Mouse (Mus musculus) small intestine, adult 2 months (tissue): ENCODE measurements around the gene Vps45. TPM values are rescaled to one million over a fixed set of nuclear protein-coding genes. Genes with fewer than 3 reads are reported as not detected.
"Not testable (repeated sequence)": the region's sequence is repeated elsewhere in the genome, so short reads cannot be mapped to it uniquely, and the experiment has no call there.

Experiments used
- H3K27ac ChIP-seq: fragments of 200-500 bp; 2 replicates; pipeline ENCODE4 v1.5.1; 2012; ENCODE audit warnings: low read depth, low read length, control low read depth, inconsistent platforms; ENCODE audit not compliant: insufficient read depth
- H3K27me3 ChIP-seq: fragments of 200-500 bp; 2 replicates; pipeline ENCODE4 v1.6.1; 2012; ENCODE audit warnings: mild to moderate bottlenecking, moderate library complexity, low read length, inconsistent platforms; ENCODE audit not compliant: control insufficient read depth, insufficient read depth
- H3K36me3 ChIP-seq: fragments of 200-500 bp; 2 replicates; pipeline ENCODE4 v1.6.1; 2012; ENCODE audit warnings: mild to moderate bottlenecking, low read length, control low read depth, inconsistent platforms; ENCODE audit not compliant: control insufficient read depth, insufficient read depth
- H3K4me1 ChIP-seq: fragments of 200-500 bp; 2 replicates; pipeline ENCODE4 v1.6.1; 2012; ENCODE audit warnings: low read length, inconsistent platforms, mixed read lengths; ENCODE audit not compliant: control insufficient read depth, insufficient read depth, insufficient read length
- H3K4me3 ChIP-seq: fragments of 200-500 bp; 2 replicates; pipeline ENCODE4 v1.5.1; 2012; ENCODE audit warnings: low read depth, mild to moderate bottlenecking, control low read depth, inconsistent platforms, low read length, moderate library complexity
- CTCF ChIP-seq: fragments of 200-500 bp; IDR thresholded peaks from 2 replicates; pipeline ENCODE4 v1.5.1; 2012; ENCODE audit warnings: low read depth, mild to moderate bottlenecking, control low read depth, inconsistent platforms, low read length, moderate library complexity, mixed read lengths; ENCODE audit not compliant: insufficient replicate concordance, insufficient read length; ENCODE audit errors: extremely low read depth
- POLR2A ChIP-seq: fragments of 200-500 bp; IDR thresholded peaks from 2 replicates; pipeline ENCODE4 v1.6.1; 2012; ENCODE audit warnings: low read depth, mild to moderate bottlenecking, control low read depth, inconsistent platforms, low read length, moderate library complexity
- WGBS: fragments of 180-500 bp; shearing (Covaris S2); methylation state at CpG from one replicate; pipeline ENCODE4 v1.1.7; 2018; 5-methylcytosine and 5-hydroxymethylcytosine counted together
- polyA plus RNA-seq: library from polyadenylated mRNA; depleted of rRNA; stranded (reverse); fragments of >200 nt; gene quantifications from 2 replicates; pipeline ENCODE4 v1.2.3, GENCODE M21; 2012

Gene Vps45
- polyA plus RNA-seq, 1 experiment = 2.5 TPM

DNA sequence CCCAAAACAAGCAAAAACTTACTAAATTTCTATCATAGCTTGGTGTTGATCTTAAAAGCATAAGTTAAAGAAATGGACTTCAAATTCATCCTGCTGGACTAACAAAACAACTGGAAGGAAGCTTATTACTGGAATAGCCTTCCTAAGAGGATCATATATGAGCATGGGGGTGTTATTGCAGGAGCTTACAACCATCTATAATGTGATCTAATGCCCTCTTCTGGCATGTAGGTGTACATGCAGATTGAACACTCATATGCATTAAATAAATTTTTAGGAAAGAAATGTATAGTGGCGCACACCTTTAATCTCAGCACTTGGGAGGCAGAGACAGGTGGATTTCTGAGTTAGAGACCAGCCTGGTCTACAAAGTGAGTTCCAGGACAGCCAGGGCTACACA is 98.5 kb downstream of the Vps45 start:
- 90% methylated on average over 1 of the region's 1 CpGs for WGBS
- Histone ChIP-seq H3K36me3 (no peaks in the 10 kb centered on the region), H3K4me3 (no peak overlapping the region), H3K4me1 (no peaks in the 10 kb centered on the region), H3K27ac (no peak overlapping the region), H3K27me3 (no peaks in the 10 kb centered on the region; the same call in 1 of the 2 replicates)
- TF ChIP-seq POLR2A (no peak), CTCF (no peak)

- Histone ChIP-seq H3K4me1 (no peaks in the 10 kb centered on the region), H3K4me3 (no peak overlapping the region), H3K27ac (no peak overlapping the region), H3K36me3 (no peaks in the 10 kb centered on the region), H3K27me3 (no peaks in the 10 kb centered on the region; the same call in 1 of the 2 replicates)
- 81% methylated on average over 5 of the region's 5 CpGs for WGBS
- TF ChIP-seq POLR2A (no peak), CTCF (no peak)
Observed at GRCm38 (mm10) chr3:95959082-95959481, 99.2 kb downstream of the Vps45 start.

- 44% methylated on average over 8 of the region's 8 CpGs for WGBS
- H3K27me3 ChIP-seq = no peaks in the 10 kb centered on the region; the same call in 1 of the 2 replicates
Observed at GRCm38 (mm10) chr3:95957359-95958148, 100.7 kb downstream of the Vps45 start.

DNA sequence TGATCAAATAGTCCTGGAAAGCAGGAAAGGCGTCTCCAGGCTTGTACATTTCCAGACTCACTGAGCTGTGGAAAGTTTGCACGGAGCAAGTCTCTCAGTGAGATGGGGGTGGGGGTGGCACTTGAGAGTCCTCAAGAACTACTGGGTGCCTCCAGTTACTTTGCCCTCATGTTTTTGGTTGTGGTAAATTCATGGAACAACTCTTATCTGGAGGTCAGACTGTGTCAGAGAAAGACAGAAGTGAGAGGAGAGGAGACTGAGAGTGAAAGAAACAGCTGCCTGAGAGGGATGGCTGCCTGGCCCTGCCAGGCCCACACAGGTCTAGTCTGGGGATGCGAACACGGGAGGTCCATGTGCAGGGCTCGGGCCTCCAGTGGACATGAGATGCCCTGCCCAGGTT is 102.9 kb downstream of the Vps45 start:
- no peak for TF ChIP-seq CTCF
- TF ChIP-seq POLR2A = no peak
- Histone ChIP-seq H3K27me3 (no peaks in the 10 kb centered on the region), H3K4me1 (peaks cover 2% of the 10 kb centered on the region; the same call in 1 of the 2 replicates), H3K27ac (no peak overlapping the region), H3K4me3 (no peak overlapping the region), H3K36me3 (no peaks in the 10 kb centered on the region)
- WGBS = 89% methylated on average over 5 of the region's 5 CpGs

More at GRCm38 (mm10) chr3:95957359-95958148, 100.7 kb downstream of the Vps45 start:
- no peak for TF ChIP-seq CTCF
- Histone ChIP-seq H3K4me1 (no peaks in the 10 kb centered on the region), H3K4me3 (no peak overlapping the region), H3K36me3 (no peaks in the 10 kb centered on the region), H3K27ac (no peak overlapping the region)

- H3K4me1 ChIP-seq, H3K36me3 ChIP-seq, H3K27ac ChIP-seq, H3K4me3 ChIP-seq, H3K27me3 ChIP-seq: not testable (repeated sequence)
- 89% methylated on average over 12 of the region's 12 CpGs for WGBS
Observed at GRCm38 (mm10) chr3:95954648-95955173, 103.6 kb downstream of the Vps45 start.

- no peak overlapping the region for H3K27ac ChIP-seq
- WGBS = 67% methylated on average over 3 of the region's 3 CpGs
Observed at GRCm38 (mm10) chr3:95953522-95953921, 104.7 kb downstream of the Vps45 start.

DNA sequence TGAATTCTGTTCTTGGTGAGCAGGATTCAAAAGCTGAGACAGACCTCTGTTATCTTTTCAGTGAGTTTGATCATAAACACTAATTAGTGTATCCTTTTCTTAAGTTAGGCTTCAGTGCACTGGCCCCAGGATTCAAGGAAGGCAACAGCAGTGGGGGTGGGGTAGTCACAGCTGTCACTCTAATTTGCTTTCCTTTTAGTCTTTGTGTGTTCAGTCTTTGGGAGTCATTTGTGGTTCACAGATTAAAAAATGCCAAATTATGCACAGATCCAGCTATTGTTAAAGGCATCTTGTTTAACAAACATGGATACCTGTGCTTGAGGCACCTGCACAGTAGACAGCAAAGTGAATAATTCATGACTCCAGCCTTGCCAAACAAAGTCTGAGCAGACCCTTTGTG is 105.2 kb downstream of the Vps45 start:
- TF ChIP-seq CTCF = no peak
- TF ChIP-seq POLR2A = no peak
- Histone ChIP-seq H3K4me3 (no peak overlapping the region), H3K36me3 (no peaks in the 10 kb centered on the region), H3K27ac (no peak overlapping the region), H3K27me3 (no peaks in the 10 kb centered on the region), H3K4me1 (peaks cover 2% of the 10 kb centered on the region; the same call in 1 of the 2 replicates)

More at GRCm38 (mm10) chr3:95953522-95953921, 104.7 kb downstream of the Vps45 start:
- TF ChIP-seq CTCF (no peak), POLR2A (no peak)
- Histone ChIP-seq H3K27me3 (no peaks in the 10 kb centered on the region), H3K4me3 (no peak overlapping the region), H3K4me1 (peaks cover 2% of the 10 kb centered on the region; the same call in 1 of the 2 replicates), H3K36me3 (no peaks in the 10 kb centered on the region)

DNA sequence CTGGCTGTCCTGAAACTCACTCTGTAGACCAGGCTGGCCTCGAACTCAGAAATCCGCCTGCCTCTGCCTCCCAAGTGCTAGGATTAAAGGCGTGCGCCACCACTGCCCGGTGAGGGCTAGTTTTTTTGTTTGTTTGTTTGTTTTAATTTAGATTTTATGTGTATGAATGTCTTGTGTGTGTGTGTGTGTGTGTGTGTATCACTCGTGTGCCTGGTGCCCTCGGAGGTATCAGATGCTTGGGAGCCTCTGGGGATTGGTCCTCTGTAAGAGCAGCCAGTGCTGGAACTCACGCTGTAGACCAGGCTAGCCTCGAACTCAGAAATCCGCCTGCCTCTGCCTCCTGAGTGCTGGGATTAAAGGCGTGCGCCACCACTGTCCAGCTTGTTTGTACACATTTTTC is 106.7 kb downstream of the Vps45 start:
- H3K36me3 ChIP-seq, H3K4me1 ChIP-seq, H3K27me3 ChIP-seq: not testable (repeated sequence)
- peak overlapping the region; percentile 93 for H3K27ac ChIP-seq
- 61% methylated on average over 12 of the region's 12 CpGs for WGBS
- peak overlapping the region; percentile 77 for H3K4me3 ChIP-seq
